Mouse (Mus musculus): ENCODE measurements around the gene Med10.

Med10 gene

GRCm38 (mm10) chr13:69802095-69802494 is at the start of gene Med10:
TSS of gene Med10 (plus strand) at chr13:69802395.
- no peak for DNase-seq

GRCm38 (mm10) chr13:69752875-69753274 is 49.3 kb upstream of the Med10 start:
- no peak for DNase-seq

- DNase-seq, result no peak
Measured at GRCm38 (mm10) chr13:69758979-69759378, 43.2 kb upstream of the Med10 start.

- no peak for DNase-seq
Measured at GRCm38 (mm10) chr13:69761393-69761792, 40.8 kb upstream of the Med10 start.

DNA sequence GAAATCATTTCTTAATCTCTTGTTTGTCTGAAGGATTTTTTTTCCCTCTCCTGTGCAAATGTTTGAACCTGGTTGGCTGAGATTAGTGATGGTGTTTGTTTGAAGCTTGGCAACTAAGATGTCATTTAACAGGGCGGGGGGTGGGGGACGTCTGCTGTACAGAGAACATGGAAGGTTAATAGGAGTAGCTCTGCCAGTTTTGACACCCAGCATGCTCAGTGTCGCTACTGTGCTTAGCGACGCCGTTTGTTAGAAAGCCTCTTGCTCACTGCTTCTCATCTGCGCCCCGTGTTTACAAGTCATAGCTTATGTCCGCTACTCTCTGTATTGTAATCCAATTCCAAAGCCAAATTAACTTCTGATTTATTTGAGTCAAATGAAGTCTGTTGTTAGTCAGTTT is 37.5 kb upstream of the Med10 start:
- DNase-seq, result no peak

- no peak for DNase-seq
Measured at GRCm38 (mm10) chr13:69768152-69768551, 34.0 kb upstream of the Med10 start.

DNA sequence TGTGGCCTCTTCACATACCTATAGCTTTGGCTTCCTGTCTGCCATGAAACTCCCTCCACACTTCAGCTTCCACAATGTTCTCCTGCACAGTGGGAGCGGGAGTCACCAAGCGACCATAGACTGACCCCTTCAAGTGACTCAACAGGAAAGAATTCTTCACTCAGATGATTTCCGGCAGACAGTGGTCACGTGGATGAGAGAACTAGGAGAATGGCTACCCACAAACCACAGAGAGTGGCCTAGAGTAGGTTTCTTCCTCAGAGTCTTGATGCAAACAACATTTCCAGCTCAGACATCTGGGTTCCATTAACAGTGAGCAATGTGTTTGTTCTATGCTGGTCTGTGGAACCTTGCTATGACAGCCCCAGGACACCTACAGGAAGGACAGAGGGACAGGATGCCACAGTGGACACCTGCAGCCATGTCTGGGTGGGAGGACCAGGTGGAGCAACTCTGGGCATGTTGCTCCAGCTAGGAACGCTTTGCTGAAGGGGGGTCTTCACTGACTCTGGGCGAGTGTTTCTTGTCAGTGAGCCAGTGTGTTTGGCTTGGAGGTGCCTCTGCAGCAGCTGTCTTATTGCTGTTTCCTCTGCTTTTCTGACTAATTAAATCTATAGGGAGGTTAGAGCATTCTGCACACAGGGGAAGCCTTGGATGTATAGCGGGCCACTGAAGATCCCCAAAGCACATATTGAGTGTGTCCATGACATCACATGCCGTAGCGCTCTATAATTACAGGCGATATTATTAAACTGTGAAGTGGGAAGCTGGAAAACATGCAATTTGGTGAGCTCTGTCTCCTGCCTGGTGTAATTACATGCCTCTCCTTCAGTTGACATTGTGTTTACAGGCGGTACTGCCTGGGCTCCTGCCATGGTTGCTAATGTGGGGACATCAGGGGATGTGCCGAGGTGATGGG is 31.4 kb upstream of the Med10 start:
- no peak for DNase-seq

DNA sequence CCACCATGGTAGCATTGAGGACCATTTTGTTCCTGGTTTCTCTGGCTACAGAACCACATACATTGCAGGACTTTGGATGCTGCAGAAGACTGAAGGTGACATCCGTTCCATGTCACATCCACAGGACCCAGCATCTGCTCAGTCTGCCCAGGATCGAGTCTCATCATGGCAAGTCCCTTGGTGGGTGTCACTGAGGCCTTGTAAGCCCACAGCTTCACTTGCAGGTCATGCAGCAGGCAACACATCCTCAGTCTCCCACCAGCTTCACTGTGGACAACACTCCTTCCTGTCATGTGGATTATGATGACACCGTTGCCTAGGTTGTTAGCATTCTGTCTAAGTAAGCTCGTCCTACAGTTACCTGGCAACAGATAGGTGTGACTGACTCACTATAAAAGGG is 29.8 kb upstream of the Med10 start:
- no peak for DNase-seq

GRCm38 (mm10) chr13:69778221-69778620 is 24.0 kb upstream of the Med10 start:
- DNase-seq, result no peak

- DNase-seq, result no peak
Measured at GRCm38 (mm10) chr13:69788704-69789103, 13.5 kb upstream of the Med10 start.

DNA sequence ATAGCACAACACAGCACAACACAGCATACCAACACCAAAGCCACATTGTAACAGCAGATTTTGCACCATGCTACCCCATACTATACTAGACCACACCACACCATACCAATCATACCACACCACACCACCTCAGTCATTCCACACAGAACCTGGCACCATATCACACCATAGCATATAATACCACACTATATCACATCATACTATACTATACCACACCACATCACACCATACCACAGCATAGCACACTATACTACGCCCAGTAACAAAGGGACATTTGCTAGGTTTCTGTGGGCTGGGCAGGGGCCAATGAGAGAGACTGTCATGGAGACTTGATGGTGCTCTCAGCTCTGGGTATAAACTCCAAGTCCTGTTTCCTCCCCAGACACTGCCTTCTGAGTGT is 10.4 kb upstream of the Med10 start:
- no peak for DNase-seq

GRCm38 (mm10) chr13:69792541-69793009 is 9.6 kb upstream of the Med10 start:
- no peak for DNase-seq

DNA sequence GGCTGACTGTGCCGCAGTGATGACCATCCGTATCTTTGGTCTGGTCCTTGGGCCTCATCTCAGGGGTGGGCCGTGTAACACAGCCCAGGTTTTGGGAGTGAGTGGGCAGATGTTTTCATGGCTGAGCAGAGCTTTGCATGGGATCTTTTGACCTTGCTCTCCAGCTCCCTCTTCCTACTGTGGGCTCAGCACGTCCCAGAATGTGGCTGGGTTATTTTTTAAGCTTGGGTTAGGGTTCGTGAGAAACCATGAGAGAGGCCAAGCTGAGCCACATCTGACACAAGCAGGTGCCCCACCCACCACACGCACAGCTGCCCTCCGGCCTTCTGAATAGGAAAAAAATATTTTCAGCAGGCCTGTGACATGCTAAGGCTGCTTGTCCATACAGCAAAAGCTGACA is 7.4 kb upstream of the Med10 start:
- DNase-seq, result no peak

DNA sequence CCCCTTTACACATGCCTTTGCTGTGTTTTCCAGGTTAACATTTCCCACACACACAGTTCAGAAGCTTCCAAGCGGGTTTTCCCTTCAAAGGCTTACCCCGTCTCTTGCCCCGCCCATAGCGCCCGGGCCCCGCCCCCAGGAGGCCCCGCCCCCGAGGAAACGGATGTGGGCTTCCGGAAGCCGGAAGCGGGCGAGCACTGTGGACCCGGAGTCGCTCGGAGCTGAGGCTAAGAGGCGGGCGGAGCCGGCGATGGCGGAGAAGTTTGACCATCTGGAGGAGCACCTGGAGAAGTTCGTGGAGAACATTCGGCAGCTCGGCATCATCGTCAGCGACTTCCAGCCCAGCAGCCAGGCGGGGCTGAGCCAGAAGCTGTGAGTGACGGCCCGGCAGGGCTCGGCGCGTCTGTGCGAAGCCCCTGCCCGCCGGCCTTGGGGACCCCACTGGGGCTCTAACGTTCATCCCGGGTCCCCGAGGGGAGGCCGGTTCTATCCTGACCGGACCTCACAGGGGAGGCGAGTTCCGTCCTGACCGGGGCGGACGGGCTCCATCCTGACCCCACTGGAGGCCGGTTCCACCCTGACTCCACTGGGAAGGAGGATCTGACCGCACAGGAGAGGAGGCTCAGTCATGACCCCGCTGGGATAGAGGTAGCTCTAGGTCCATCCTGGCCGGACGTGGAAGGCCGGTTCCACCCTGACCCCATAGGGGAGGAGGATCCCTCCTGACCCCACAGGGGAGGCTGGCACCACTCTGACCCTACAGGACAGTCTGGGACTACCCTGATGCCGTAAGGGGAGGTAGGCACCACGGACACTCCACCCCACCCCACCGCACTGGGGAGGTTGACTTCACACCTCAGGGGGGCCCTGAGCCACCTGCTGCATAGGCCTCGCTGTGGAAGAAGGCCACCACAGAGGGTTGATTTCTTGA is 7.8 kb downstream of the Med10 start:
- peak; percentile 85 for DNase-seq

DNA sequence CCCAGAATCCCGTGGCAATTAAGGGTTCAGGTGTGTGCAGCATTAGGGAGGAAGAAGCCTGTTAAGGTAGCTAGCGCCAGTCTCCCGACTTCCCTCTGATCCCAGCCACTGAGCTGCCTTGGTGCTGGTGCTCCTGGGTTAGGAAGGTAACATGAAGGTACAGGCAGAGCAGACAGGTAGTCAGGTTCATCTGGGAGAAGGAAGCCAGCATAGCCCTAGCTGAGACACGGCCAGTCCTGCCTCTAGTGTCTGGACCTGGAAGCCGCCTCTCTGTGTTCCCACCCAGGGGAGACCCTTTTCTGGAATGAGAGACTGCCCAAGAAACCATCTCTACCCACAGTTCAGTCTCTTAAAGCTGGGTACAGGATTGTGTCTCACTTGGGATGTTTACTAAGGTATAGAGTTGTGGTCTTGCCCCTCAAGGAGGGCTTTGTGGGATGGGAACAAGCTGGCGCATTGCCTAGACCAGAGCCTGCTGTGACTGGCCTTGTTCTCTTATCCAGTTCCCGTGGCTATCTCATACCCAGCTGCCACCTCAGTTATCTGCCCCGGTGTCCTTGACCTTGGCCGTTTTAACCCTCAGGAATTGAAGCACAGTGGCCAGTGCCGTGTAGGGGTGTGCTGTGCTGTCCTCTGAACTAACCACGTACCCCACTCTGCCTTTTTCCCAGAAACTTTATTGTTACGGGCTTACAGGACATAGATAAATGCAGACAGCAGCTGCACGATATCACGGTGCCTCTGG is 8.9 kb downstream of the Med10 start:
- DNase-seq, result no peak

DNA sequence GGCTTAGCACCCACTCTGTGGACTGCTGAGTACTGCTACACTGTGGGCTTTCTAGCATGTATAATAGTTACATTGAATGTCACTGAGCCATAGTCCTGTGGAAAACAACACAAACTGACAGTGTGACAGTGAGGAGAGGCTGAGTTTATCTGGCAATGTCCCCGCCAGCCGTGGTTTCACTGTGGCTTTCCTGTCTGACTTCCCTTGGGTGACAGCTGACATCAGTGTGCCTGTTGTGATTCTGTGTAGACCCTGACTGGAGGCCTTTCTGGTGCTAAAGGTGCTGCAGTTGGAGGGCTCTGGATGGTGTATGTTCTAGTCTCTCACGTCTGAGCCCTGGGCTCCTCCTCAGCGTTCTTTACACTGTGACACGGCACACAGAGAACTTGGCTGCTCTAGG is 11.7 kb downstream of the Med10 start:
- DNase-seq, result no peak

DNA sequence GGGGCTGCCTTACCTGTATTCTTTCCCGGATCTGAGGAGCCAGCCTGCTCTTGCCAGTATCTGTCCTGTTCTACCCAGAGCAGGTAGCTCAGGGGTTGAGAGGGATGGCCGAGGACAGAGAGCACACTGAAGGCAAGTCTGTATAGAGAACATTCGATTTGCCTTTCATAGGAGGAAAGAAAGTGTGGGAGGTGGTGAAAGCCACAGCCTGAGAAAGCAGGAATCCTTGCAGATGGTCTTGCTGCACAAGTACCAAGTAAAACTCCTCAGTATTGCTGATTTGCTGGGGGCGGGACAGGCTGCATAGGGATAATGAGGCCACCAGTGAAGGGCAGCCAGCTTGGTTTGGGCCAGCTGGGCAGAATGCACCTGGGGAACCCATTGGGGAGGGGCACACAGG is 16.1 kb downstream of the Med10 start:
- DNase-seq, result no peak

DNA sequence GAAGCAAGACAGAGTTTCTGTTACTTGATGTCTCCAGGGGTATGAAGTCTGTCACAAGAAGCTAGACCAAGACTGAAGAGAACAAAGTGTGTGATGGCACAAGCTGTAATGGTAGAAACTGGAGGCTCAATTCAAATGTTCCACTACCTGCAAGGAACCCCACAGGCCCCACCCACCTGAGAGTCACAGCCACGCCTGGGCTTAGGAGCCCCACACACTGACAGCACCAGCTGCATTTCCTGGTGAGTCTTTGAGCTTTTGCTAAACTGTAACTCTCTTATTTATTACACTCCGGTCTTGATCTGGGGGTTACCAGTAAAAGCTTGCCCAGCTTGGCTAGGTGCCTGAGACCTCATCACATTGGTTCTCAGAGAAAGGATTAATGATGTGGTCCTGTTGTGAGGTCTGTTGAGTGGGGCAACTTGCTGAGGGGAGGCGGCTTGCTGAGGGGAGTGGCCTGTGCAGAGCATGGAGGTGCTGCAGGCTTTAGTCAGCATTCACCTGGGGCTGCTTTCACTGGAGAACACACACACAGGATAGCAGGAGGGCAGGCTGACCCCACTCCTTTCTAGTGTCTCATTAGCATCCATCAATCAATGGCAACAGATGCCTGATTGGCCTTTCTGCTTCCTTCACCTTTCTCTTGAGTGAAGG is 19.1 kb downstream of the Med10 start:
- DNase-seq, result no peak

DNA sequence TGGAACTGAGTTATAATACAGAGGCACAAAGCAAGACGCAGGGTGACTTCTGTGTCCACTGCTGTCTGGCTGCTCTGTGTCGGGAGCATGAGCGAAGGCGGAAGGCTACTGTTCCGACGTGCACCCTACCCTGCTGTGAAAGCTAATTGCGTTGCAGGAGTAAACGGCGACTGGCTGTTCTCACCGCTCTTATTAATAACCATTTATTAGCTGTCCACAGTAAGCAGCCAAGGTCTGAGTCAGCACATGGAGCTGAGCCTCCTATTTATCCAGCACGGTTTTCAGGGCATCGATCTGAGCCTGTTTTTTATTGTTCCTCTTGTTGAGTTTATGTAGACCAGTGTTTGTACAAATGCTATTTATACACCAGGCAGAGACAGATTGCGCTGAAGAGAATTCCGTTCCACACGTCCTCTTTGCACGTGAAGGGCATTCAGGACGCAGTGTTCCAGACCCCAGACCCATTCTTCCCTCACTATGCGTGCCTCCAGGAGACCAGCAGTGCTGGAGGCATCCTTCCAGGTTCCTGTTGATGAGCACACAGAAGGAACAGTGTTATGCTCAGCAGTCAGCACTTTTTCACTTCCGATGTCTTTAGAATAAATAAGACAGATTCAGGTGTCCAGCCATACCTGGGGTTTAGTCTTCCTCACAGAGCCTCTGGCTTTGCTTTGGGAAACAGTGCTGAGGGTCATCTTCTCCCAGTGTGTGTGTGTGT is 21.9 kb downstream of the Med10 start:
- DNase-seq, result no peak

- no peak for DNase-seq
Measured at GRCm38 (mm10) chr13:69825396-69826095, 23.4 kb downstream of the Med10 start.

DNA sequence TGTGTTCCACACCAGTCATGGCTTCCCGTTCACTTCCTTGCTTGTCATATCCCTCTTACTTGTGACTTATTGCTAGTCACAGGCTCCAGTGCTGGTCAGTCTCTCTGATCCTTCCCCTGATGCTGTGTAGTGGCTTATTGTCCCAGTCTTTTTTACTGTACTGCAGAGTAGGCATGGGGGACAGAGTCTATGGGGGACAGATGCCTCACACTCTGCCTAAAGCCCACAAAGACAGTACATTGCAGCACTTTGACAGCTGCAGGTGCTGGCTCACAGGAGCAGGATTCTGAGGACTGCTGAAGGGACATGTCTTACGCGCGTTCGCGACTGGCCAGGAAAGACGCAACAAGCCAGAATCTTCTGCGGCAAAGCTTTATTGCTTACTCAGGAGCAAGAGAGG is 28.4 kb downstream of the Med10 start:
- no peak for DNase-seq

All from kidney, adult 18-20 months (tissue).